Mouse (Mus musculus) liver, postnatal 0 days (tissue): ENCODE results near the gene Leo1. TPM values are rescaled to one million over a fixed set of nuclear protein-coding genes. Genes with fewer than 3 reads are reported as not detected.

Source experiments
- ATAC-seq: fragments of 200-750 bp; cut with Nextera tagmentation; 2 replicates; pipeline ENCODE4 v1.8.0; 2017; ENCODE audit warnings: mild to moderate bottlenecking, moderate library complexity
- DNase-seq: peaks from one replicate; pipeline ENCODE4 v3.0.0-alpha.2; 2016
- H3K27ac ChIP-seq: fragments of 300-500 bp; sonication (generic); 2 replicates; pipeline ENCODE4 v1.5.1; 2014; ENCODE audit warnings: antibody characterized with exemption, moderate library complexity, mild to moderate bottlenecking, low read depth
- H3K27me3 ChIP-seq: fragments of 300-500 bp; sonication (generic); 2 replicates; pipeline ENCODE4 v1.6.1; 2014; ENCODE audit warnings: low read length, control low read depth, mixed read lengths; ENCODE audit not compliant: insufficient read depth
- H3K36me3 ChIP-seq: fragments of 300-500 bp; sonication (generic); replicated peaks from 2 replicates; pipeline ENCODE4 v1.6.1; 2014; ENCODE audit warnings: mild to moderate bottlenecking, control low read depth, low read length, moderate library complexity, mixed read lengths; ENCODE audit not compliant: insufficient read depth
- H3K4me1 ChIP-seq: fragments of 300-500 bp; sonication (generic); 2 replicates; pipeline ENCODE4 v1.6.1; 2014; ENCODE audit warnings: antibody characterized with exemption, mild to moderate bottlenecking, control low read depth; ENCODE audit not compliant: insufficient read depth
- H3K4me2 ChIP-seq: fragments of 300-500 bp; sonication (generic); 2 replicates; pipeline ENCODE4 v1.6.1; 2014; ENCODE audit warnings: low read depth, mild to moderate bottlenecking, low read length, moderate library complexity, mixed read lengths
- H3K4me3 ChIP-seq: fragments of 300-500 bp; sonication (generic); 2 replicates; pipeline ENCODE4 v1.5.1; 2014; ENCODE audit warnings: low read depth, low read length
- H3K9ac ChIP-seq: fragments of 300-500 bp; sonication (generic); replicated peaks from 2 replicates; pipeline ENCODE4 v1.6.1; 2014; ENCODE audit warnings: mild to moderate bottlenecking, moderate library complexity
- H3K9me3 ChIP-seq: fragments of 300-500 bp; sonication (generic); 2 replicates; pipeline ENCODE4 v1.6.1; 2016; ENCODE audit warnings: mild to moderate bottlenecking, control low read depth, low read length, mixed read lengths
- CTCF ChIP-seq: sonication (generic); IDR thresholded peaks from 2 replicates; pipeline ENCODE4 v1.5.1; 2016; ENCODE audit warnings: antibody characterized with exemption, low read depth
- EP300 ChIP-seq: IDR thresholded peaks from 2 replicates; pipeline ENCODE4 v1.6.1; 2016; ENCODE audit warnings: antibody characterized with exemption, low read depth, mild to moderate bottlenecking
- WGBS: fragments of 180-500 bp; shearing (Covaris S2); extraction: QIAGEN DNeasy Blood & Tissue Kit; methylation state at CpG from one replicate; pipeline ENCODE4 v1.1.7; 2014; ENCODE audit not compliant: insufficient replicate concordance; 5-methylcytosine and 5-hydroxymethylcytosine counted together
- polyA plus RNA-seq: library from polyadenylated mRNA; unstranded; fragments of >200 nt; fragmentation: Nextera tagmentation; extraction: Ambion mirVana; gene quantifications from 2 replicates; pipeline ENCODE4 v1.2.1, GENCODE M21; 2015

The Leo1 gene
- polyA plus RNA-seq, 1 experiment from 2014 or later: 11.3 TPM

- Histone ChIP-seq H3K9me3 (no peaks in the 10 kb centered on the region), H3K27ac (no peak overlapping the region), H3K4me2 (no peak overlapping the region), H3K9ac (no peak overlapping the region), H3K36me3 (peaks cover 22% of the 10 kb centered on the region), H3K27me3 (no peaks in the 10 kb centered on the region), H3K4me3 (no peak overlapping the region), H3K4me1 (no peaks in the 10 kb centered on the region)
- TF ChIP-seq EP300: no peak
- TF ChIP-seq CTCF: no peak
- ATAC-seq (no peak), DNase-seq (no peak)
- 86% methylated on average over 7 of the region's 7 CpGs for WGBS
These were observed 57.2 kb downstream of the Leo1 start for GRCm38 (mm10) chr9:75498571-75498970.

- Histone ChIP-seq H3K27ac (no peak overlapping the region), H3K9me3 (no peaks in the 10 kb centered on the region), H3K9ac (no peak overlapping the region), H3K4me3 (no peak overlapping the region), H3K36me3 (peaks cover 56% of the 10 kb centered on the region), H3K4me1 (no peaks in the 10 kb centered on the region), H3K4me2 (no peak overlapping the region), H3K27me3 (no peaks in the 10 kb centered on the region)
- TF ChIP-seq EP300: no peak
- TF ChIP-seq CTCF: no peak
- ATAC-seq: no peak
- WGBS: 90% methylated on average over 6 of the region's 6 CpGs
- no peak for DNase-seq
These were observed 63.0 kb downstream of the Leo1 start for GRCm38 (mm10) chr9:75504311-75504710.

- WGBS: 86% methylated on average over 8 of the region's 8 CpGs
- H3K9me3 ChIP-seq: no peaks in the 10 kb centered on the region
- no peaks in the 10 kb centered on the region for H3K4me1 ChIP-seq
- TF ChIP-seq CTCF: no peak
- TF ChIP-seq EP300: no peak
- H3K9ac ChIP-seq: no peak overlapping the region
- ATAC-seq (no peak), DNase-seq (no peak)
- no peak overlapping the region for H3K4me2 ChIP-seq
- no peaks in the 10 kb centered on the region for H3K27me3 ChIP-seq
- H3K4me3 ChIP-seq: no peak overlapping the region
- H3K27ac ChIP-seq: no peak overlapping the region
- peaks cover 51% of the 10 kb centered on the region for H3K36me3 ChIP-seq
These were observed 70.1 kb downstream of the Leo1 start for GRCm38 (mm10) chr9:75511236-75511939.

- Histone ChIP-seq H3K4me2 (no peak overlapping the region), H3K36me3 (peaks cover 25% of the 10 kb centered on the region), H3K4me1 (no peaks in the 10 kb centered on the region), H3K9ac (no peak overlapping the region), H3K9me3 (no peaks in the 10 kb centered on the region), H3K4me3 (no peak overlapping the region), H3K27ac (no peak overlapping the region), H3K27me3 (no peaks in the 10 kb centered on the region)
- no peak for DNase-seq
- no peak for ATAC-seq
- TF ChIP-seq CTCF (peak; percentile 82), EP300 (no peak)
- 65% methylated on average over 12 of the region's 12 CpGs for WGBS
These were observed 74.3 kb downstream of the Leo1 start for GRCm38 (mm10) chr9:75515464-75516113.

Other genes with a start within 250 kb of the Leo1 start
- gene Myo5c, start 209.5 kb upstream of the Leo1 start, polyA plus RNA-seq: 0.33 and 0.48 TPM in 2 replicates
- gene Gnb5, start 135.2 kb upstream of the Leo1 start, polyA plus RNA-seq: 1.8 and 2.4 TPM in 2 replicates
- gene Bcl2l10, start 93.8 kb upstream of the Leo1 start, polyA plus RNA-seq: not detected in 2 replicates
- gene Mapk6, start 31.5 kb upstream of the Leo1 start, polyA plus RNA-seq: 17.2 and 18.4 TPM in 2 replicates
- gene Tmod3, start 118.1 kb downstream of the Leo1 start, polyA plus RNA-seq: 24.9 and 30.6 TPM in 2 replicates
- gene Tmod2, start 169.8 kb downstream of the Leo1 start, polyA plus RNA-seq: 0.05 and 0.25 TPM in 2 replicates
- 3.9 TPM in 2 replicates for gene Lysmd2, start 184.2 kb downstream of the Leo1 start, polyA plus RNA-seq
- not detected in 2 replicates for gene Scg3, start 242.5 kb downstream of the Leo1 start, polyA plus RNA-seq